Mouse (Mus musculus) C2C12 (cell line): ENCODE data around the gene Mdc1. TPM values are rescaled to one million over a fixed set of nuclear protein-coding genes. Genes with fewer than 3 reads are reported as not detected.

Experiments
- H3K27me3 ChIP-seq: one replicate; pipeline ENCODE4 v1.6.1; 2011; ENCODE audit not compliant: control insufficient read depth, insufficient read depth, insufficient read length
- H3K36me3 ChIP-seq: one replicate; pipeline ENCODE4 v1.6.1; 2011; ENCODE audit not compliant: control insufficient read depth, insufficient read depth
- H3K4me3 ChIP-seq: one replicate; pipeline ENCODE4 v1.5.1; 2011; ENCODE audit warnings: mild to moderate bottlenecking, control low read depth; ENCODE audit not compliant: poor library complexity, insufficient read depth, severe bottlenecking
- H3K79me2 ChIP-seq: one replicate; pipeline ENCODE4 v1.6.1; 2011; ENCODE audit not compliant: control insufficient read depth, insufficient read depth
- H3K79me3 ChIP-seq: one replicate; pipeline ENCODE4 v1.6.1; 2011; ENCODE audit warnings: low read depth, control low read depth
- H3ac ChIP-seq: one replicate; pipeline ENCODE3; 2011; ENCODE audit warnings: low read depth; ENCODE audit not compliant: control insufficient read depth, insufficient read length
- CEBPB ChIP-seq: IDR thresholded peaks from one replicate; pipeline ENCODE4 v1.6.1; 2011; ENCODE audit warnings: low read depth, mild to moderate bottlenecking, control low read depth, moderate library complexity
- CTCF ChIP-seq: IDR thresholded peaks from one replicate; pipeline ENCODE4 v1.5.1; 2011; ENCODE audit not compliant: control insufficient read depth, insufficient read depth, insufficient read length
- FOSL1 ChIP-seq: IDR thresholded peaks from one replicate; pipeline ENCODE4 v1.8.0; 2011; ENCODE audit warnings: mild to moderate bottlenecking, low read length; ENCODE audit not compliant: poor library complexity, insufficient read depth, severe bottlenecking
- MAX ChIP-seq: IDR thresholded peaks from one replicate; pipeline ENCODE4 v1.6.1; 2011; ENCODE audit warnings: mild to moderate bottlenecking, control low read depth
- MYOD1 ChIP-seq: IDR thresholded peaks from one replicate; pipeline ENCODE4 v1.6.1; 2011; ENCODE audit warnings: low read depth; ENCODE audit not compliant: control insufficient read depth, insufficient read length
- MYOG ChIP-seq: IDR thresholded peaks from one replicate; pipeline ENCODE4 v1.6.1; 2011; ENCODE audit not compliant: control insufficient read depth, insufficient read length; ENCODE audit errors: extremely low read depth
- USF1 ChIP-seq: IDR thresholded peaks from one replicate; pipeline ENCODE4 v1.6.1; 2011; ENCODE audit warnings: low read depth, mild to moderate bottlenecking, control low read depth, moderate library complexity
- polyA plus RNA-seq: library from polyadenylated mRNA; unstranded; fragments of >200 nt; fragmentation: generic; extraction: Trizol; gene quantifications from one replicate; pipeline ENCODE4 v1.2.1, GENCODE M21; 2012; ENCODE audit warnings: missing spikeins

Gene Mdc1
- polyA plus RNA-seq, 1 experiment: 16.6 TPM

GRCm38 (mm10) chr17:35874721-35875120 lies 33.4 kb downstream of the Mdc1 start:
- Histone ChIP-seq H3K79me2 (peaks cover 58% of the 10 kb centered on the region), H3K79me3 (peaks cover 43% of the 10 kb centered on the region), H3K27me3 (no peaks in the 10 kb centered on the region), H3K36me3 (peaks cover 60% of the 10 kb centered on the region), H3ac (no peak overlapping the region), H3K4me3 (peak overlapping the region; percentile 6)
- TF ChIP-seq CTCF (no peak), FOSL1 (no peak), CEBPB (no peak), MAX (no peak), USF1 (no peak), MYOG (no peak), MYOD1 (no peak)

GRCm38 (mm10) chr17:35879245-35880057 lies 38.1 kb downstream of the Mdc1 start, which contains the start of gene Dhx16:
TSS of gene Dhx16 (plus strand) at chr17:35879819.
- Histone ChIP-seq H3K27me3 (no peaks in the 10 kb centered on the region), H3K36me3 (peaks cover 37% of the 10 kb centered on the region)

GRCm38 (mm10) chr17:35882924-35883323 lies 41.6 kb downstream of the Mdc1 start:
- no peak overlapping the region for H3ac ChIP-seq
- H3K79me3 ChIP-seq: peaks cover 14% of the 10 kb centered on the region
- H3K27me3 ChIP-seq: no peaks in the 10 kb centered on the region
- no peak overlapping the region for H3K4me3 ChIP-seq
- peaks cover 23% of the 10 kb centered on the region for H3K79me2 ChIP-seq
- peaks cover 40% of the 10 kb centered on the region for H3K36me3 ChIP-seq
- no peak for TF ChIP-seq MYOD1
- TF ChIP-seq CTCF: no peak
- no peak for TF ChIP-seq USF1
- no peak for TF ChIP-seq MAX
- no peak for TF ChIP-seq MYOG
- no peak for TF ChIP-seq FOSL1
- no peak for TF ChIP-seq CEBPB

More at GRCm38 (mm10) chr17:35879245-35880057, 38.1 kb downstream of the Mdc1 start, which contains the start of gene Dhx16:
- TF ChIP-seq MYOD1 (no peak), USF1 (no peak)
- peak within 1 kb of the TSS; percentile 100 for H3ac ChIP-seq
- H3K4me3 ChIP-seq: peak within 1 kb of the TSS; percentile 96
- H3K79me2 ChIP-seq: peaks cover 32% of the 10 kb centered on the region
- peaks cover 18% of the 10 kb centered on the region for H3K79me3 ChIP-seq

GRCm38 (mm10) chr17:35883777-35884176 lies 42.5 kb downstream of the Mdc1 start:
- Histone ChIP-seq H3K36me3 (peaks cover 47% of the 10 kb centered on the region), H3ac (no peak overlapping the region), H3K4me3 (no peak overlapping the region), H3K79me2 (peaks cover 23% of the 10 kb centered on the region), H3K27me3 (no peaks in the 10 kb centered on the region), H3K79me3 (peaks cover 14% of the 10 kb centered on the region)
- TF ChIP-seq FOSL1 (no peak), MAX (no peak), USF1 (no peak)

GRCm38 (mm10) chr17:35887725-35888124 lies 46.4 kb downstream of the Mdc1 start:
- H3K27me3 ChIP-seq: no peaks in the 10 kb centered on the region
- H3K79me3 ChIP-seq: no peaks in the 10 kb centered on the region
- H3K4me3 ChIP-seq: no peak overlapping the region
- peaks cover 72% of the 10 kb centered on the region for H3K36me3 ChIP-seq
- H3K79me2 ChIP-seq: no peaks in the 10 kb centered on the region
- no peak overlapping the region for H3ac ChIP-seq
- TF ChIP-seq USF1 (no peak), CTCF (no peak), MYOD1 (no peak), MYOG (no peak), MAX (no peak), CEBPB (no peak), FOSL1 (no peak)

GRCm38 (mm10) chr17:35896781-35897643 lies 55.7 kb downstream of the Mdc1 start, which contains the start of gene 2310061I04Rik:
TSS of gene 2310061I04Rik (minus strand) at chr17:35897431.
- H3ac ChIP-seq: peak within 1 kb of the TSS; percentile 70
- H3K27me3 ChIP-seq: no peaks in the 10 kb centered on the region
- TF ChIP-seq USF1: no peak
- TF ChIP-seq CTCF: no peak
- TF ChIP-seq FOSL1: no peak
- no peak for TF ChIP-seq MYOD1
- TF ChIP-seq MYOG: no peak
- no peak for TF ChIP-seq CEBPB
- no peak for TF ChIP-seq MAX
- peak within 1 kb of the TSS; percentile 64 for H3K4me3 ChIP-seq
- peaks cover 4% of the 10 kb centered on the region for H3K79me3 ChIP-seq
- peaks cover 28% of the 10 kb centered on the region for H3K36me3 ChIP-seq
- H3K79me2 ChIP-seq: peaks cover 18% of the 10 kb centered on the region
